Mouse (Mus musculus): ENCODE measurements around the gene Fam83d.

Gene Fam83d

DNA sequence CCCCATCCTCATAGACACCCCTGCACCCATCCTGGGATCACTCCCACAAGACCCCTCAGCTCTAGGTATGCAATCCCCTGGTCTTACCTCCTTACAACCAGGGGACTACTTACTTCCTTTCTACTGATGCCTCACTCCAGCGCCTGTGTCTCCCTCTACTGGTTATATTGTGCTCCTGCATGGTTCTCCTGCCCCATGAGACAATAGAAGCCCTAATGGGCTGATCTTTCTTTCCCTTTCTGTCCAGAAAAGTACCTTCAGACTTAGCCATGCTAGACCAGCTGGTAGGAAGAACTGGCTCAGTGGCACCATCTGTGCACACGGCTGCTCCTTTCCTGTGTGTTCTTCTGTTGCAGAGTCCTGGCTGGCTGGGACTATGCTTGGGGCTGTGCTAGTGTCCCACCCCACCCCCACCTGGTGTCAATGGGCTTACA, 22.8 kb upstream of the Fam83d start:
- peak; percentile 43 for DNase-seq (ENCODE audit: low spot score)

- no peak for DNase-seq (ENCODE audit: low spot score)
Measured at GRCm38 (mm10) chr2:158746164-158746563, 21.7 kb upstream of the Fam83d start.

GRCm38 (mm10) chr2:158749366-158749765, 18.5 kb upstream of the Fam83d start:
- no peak for DNase-seq (ENCODE audit: low spot score)

- DNase-seq (ENCODE audit: low spot score): no peak
Measured at GRCm38 (mm10) chr2:158760231-158760630, 7.7 kb upstream of the Fam83d start.

DNA sequence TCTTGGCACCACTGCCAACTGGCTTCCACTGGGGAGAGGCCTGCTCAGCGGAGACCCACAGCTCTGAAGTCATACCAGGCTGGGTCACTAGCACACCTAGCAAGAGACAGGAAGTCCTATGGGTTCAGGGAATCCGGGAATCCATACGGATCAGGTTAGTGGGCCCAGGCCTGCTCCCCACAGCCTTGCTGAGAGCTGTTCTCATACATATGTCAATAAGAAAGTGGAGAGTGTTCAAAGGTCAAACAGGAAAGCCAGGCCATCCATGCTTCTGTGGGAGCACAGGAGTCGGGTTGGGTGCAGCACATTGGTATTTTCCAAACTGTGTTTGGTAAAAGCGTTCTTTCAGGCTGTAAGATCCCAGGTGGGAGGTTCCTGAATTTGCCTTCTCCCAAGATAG, 5.6 kb upstream of the Fam83d start:
- no peak for DNase-seq (ENCODE audit: low spot score)

DNA sequence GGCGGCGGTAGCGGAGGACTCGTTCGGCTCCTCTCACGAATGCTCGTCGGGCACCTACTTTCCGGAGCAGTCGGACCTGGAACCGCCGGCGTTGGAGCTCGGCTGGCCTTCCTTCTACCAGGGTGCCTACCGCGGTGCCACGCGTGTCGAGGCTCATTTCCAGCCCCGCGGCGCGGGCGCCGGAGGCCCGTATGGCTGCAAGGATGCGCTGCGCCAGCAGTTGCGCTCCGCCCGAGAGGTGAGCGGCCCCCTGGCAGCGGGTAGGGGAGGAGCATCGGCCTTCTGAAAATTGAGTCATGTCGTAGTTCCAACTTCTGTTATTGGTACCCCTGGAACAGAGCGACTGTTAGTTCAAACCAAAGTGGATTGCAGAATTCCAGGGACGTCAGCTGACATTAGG, 457 bp downstream of the Fam83d start:
- DNase-seq (ENCODE audit: low spot score): no peak

DNA sequence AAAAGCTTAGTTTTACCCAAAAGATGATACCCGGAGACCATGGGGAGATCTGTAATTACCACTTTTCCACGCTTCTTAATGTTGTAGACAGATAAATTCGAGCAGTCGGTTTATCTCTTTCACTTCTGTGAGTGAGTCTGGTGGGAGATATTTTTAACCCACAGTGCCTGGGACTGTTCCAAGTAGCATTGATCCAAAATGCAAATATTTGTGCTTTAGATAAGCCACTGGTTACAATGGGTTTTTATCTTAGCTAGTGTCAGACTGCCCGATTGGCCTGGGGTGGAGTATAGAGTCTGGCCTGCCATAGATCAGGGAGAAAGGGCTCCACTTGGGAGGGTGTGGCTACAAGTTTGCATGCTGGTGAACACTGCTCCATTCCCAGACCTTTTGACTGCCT, 878 bp downstream of the Fam83d start:
- DNase-seq (ENCODE audit: low spot score): no peak

DNA sequence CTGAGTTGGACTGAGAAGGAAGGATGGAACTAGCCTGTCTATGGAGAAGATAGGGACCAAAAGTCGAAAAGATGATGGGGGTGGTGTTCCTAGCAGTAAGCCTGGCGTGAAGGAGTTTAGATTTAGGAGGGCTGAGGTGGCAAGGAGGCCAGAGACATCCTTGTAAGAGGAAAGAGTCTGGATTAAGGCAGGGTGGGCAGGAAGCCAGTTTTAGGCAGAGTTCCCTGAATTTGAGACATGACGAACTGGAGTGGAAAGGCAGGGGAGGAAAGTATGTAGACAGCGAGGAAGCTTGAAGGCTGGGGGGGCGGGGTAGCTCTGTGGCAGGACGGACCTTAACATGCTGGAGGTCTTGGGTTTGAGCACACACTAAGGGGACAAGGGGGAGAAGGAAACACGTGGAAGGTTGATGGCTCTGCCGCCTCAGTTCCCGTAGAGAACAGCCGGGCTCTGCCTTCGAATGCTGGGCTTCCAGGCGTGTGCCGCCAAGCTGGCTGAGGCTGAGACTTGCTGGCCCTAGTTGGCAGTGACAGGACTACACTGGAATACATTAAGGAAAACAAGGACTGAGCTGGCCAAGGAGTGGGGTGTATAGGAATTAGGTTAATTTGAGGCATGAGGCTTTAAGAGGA, 2.3 kb downstream of the Fam83d start:
- DNase-seq (ENCODE audit: low spot score): no peak

DNA sequence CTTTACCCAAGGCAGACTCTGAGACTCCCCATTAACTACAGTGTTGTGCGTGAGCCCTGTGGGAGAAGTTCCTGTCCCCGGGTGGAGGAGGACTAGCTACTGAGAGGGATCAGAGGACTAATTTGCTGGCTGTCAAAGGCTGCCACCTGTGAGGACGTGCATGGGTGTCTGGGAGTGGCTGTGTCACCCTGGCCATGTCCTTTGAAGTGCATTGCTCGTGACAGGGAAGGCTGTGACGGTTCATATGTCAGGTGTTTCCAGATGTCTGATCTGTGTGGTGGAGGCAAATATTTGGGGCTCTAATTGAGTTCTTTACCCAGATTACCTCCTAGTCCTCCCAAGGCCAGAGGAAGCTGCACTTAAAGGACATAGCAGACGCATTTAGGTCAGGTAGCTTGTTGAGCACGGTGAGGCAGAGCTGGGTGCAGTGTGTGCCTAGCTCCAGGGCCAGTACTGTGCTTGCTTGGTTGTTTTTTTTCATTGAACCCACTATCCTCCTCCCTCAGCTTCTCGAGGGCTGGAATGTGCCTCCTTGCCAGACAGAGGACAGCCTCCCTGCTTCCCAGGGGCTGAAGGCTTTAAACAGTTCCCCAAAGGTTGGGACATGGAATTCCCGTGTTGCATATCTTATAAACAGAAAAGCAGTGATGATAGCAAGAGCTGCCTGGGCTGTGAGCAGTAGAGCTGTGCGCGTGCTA, 3.3 kb downstream of the Fam83d start:
- no peak for DNase-seq (ENCODE audit: low spot score)

GRCm38 (mm10) chr2:158772808-158773207, 4.9 kb downstream of the Fam83d start:
- DNase-seq (ENCODE audit: low spot score): no peak

GRCm38 (mm10) chr2:158774886-158775285, 7.0 kb downstream of the Fam83d start:
- no peak for DNase-seq (ENCODE audit: low spot score)

DNA sequence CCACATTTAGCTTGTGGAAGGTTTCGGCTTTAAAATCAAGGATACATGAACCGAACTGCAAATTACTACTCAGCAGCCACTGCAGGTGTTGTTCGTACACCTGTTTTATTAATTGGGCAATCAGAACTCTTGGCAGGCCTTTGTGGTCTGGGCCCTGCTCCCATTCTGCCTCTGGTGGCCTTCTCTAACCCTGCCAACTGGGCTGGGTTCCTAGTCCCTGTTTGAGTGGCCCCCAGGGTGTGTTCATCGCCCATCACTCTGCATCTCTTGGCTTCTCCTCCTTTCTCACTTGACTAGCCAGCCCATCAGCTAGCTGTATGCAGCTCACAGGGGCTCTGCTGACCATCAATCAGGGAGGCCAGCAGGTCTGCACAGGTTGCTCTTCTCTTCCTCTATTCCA, 8.8 kb downstream of the Fam83d start:
- DNase-seq (ENCODE audit: low spot score): no peak

- no peak for DNase-seq (ENCODE audit: low spot score)
Measured at GRCm38 (mm10) chr2:158777490-158777889, 9.6 kb downstream of the Fam83d start.

DNA sequence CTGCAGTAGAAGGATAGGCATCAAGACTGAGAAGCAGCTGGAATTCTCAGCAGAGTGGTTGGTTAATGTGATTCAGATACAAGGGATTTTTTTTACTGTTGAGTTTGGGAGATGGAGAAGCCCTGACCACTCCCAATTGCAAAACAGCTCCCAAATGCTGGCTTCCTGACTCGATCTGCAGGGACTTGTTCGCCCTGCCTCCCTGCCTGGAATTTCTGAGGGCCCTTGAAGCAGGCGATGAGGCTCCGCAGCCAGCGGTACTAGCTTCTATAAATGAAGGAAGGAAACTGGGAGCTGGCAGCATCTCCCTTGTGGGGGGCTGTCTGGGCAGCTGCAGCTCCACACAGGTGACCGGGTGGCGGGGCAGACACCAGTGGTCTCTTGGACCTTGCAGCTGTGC, 10.5 kb downstream of the Fam83d start:
- peak; percentile 26 for DNase-seq (ENCODE audit: low spot score)

- no peak for DNase-seq (ENCODE audit: low spot score)
Measured at GRCm38 (mm10) chr2:158781126-158781525, 13.2 kb downstream of the Fam83d start.

DNA sequence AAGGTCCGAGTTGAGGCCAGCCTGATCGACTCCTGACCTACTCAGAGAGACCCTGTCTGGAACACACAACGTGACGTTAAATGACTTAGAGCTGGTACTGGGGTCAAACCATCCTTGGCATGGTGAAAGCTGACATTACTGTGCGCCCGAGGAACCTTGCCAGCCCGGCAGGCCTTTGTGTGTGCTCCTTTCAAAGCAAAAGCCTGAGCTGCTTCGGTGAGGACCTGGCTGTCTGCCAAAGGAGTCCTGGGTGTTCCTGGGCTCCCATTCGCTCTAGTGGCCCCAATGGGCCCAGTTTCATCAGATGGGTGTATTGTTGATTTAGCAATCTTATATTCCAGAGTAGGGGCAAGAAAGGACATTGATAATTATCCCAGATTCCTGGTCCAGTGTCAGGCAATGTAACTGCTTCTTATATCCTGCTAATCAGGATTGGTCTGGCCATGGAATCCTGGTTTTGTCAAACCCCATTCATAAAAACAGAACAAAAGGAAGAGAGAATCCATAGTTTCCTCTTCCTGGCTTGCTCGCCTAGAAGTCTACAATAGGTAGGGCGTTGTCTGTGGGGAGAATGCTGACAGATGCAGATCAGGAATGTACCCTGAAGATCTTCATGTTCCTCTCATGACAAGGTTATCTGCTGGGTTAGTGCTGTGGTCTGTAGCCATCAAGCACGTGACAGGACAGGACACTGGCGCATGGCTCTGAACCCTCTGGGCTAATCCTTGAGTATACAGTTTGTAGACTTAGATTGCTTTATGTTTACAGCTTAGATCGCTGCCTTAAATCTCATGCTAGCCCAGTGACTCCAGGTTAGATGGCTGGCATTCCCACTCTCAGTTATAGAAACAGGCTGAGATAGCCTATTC, 19.3 kb downstream of the Fam83d start:
- peak; percentile 36 for DNase-seq (ENCODE audit: low spot score)

DNA sequence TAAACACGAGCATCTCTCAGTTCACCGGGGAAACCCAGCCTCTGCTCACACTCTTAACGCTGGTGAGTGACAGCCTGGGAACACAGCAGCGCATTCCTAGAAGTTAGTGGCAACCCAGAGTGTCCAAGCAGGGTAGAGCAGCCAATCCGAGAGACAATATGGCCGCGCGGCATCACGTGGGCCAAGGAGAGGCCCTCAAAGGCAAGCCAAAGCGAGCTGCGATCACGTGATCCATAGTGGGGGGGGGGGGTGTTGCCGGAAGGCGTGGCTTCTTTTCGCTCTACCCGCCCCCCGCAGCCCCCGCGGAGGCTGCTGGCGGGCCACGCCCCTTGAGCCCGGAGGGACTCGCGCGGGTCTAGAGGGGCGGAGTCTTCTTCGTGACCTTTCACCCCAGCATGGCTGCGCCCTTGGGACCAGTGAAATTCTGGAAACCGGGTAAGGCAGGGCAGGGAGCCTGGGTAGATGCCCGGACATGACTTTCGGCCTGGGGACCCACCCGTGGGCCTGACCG, 26.7 kb downstream of the Fam83d start, which contains the start of gene Dhx35:
TSS of gene Dhx35 (plus strand) at position 314 of the 511 bp plus-strand sequence.
- DNase-seq (ENCODE audit: low spot score): peak; percentile 95

- DNase-seq (ENCODE audit: low spot score): no peak
Measured at GRCm38 (mm10) chr2:158795043-158795442, 27.1 kb downstream of the Fam83d start.

GRCm38 (mm10) chr2:158795875-158796274, 28.0 kb downstream of the Fam83d start:
- DNase-seq (ENCODE audit: low spot score): no peak

DNA sequence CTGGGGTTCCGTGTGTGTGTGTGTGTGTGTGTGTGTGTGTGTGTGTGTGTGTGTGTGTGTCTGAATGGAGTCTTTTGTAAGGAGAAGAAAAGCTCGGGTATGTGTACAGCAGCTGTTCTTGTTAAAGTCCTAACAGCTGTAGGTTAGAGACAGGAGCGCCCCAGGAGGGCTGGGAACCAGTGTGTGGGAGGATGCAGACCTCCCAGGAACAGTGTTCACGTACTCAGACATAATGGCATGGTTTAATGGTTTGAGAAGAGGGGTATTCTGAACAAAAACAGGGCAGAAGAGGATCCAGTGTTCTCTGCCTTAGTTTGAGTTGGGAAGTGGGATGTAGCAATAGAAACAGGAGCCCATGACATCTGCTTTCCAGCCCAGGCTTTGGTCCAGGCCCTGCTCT, 31.4 kb downstream of the Fam83d start:
- DNase-seq (ENCODE audit: low spot score): no peak

DNA sequence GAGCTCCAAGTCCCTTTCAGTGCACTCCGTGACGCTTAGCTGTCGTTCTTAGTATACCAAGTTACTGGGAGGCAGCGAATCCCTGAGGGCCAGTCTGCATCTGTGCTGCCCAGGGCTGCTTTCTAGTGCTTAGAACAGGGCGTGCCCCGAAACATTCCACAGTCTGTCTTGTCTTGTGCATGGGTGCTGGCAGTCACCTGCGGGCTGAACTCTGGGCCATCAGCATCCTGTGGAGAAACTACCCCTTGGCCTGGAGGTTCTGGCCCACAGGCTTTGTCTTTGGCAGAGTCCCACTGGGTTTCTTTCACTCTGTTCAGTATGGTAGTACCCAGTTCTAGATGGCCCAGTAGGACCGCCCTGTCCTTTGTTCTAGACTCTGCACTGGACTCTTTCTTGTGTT, 32.9 kb downstream of the Fam83d start:
- DNase-seq (ENCODE audit: low spot score): no peak

- no peak for DNase-seq (ENCODE audit: low spot score)
Measured at GRCm38 (mm10) chr2:158803575-158803974, 35.7 kb downstream of the Fam83d start.

DNA sequence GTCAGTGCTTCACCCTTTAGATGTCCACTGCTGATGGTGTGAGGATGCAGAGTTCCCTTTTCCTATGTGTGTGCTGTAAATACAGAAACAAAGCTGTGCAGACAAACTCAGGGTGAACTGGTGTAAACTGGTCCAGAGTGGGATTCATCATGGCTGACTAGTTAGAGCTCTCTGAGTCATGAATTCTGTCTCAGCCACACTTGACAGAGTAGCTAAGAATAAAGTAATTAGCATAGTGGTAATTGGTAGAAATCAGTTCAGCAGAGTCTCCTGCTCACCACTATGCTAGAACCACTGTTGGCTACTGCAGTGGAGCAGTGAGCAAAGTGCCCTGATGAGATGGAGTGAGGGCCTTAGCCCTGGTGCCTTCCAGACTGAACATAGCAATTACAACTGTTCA, 47.8 kb downstream of the Fam83d start:
- no peak for DNase-seq (ENCODE audit: low spot score)

Measured in lung, postnatal 25 days (tissue).